Mouse (Mus musculus) liver, embryonic 16.5 days (tissue): ENCODE measurements around the gene Col4a2. TPM values are rescaled to one million over a fixed set of nuclear protein-coding genes. Genes with fewer than 3 reads are reported as not detected.

Source experiments
- ATAC-seq: fragments of 200-750 bp; cut with Nextera tagmentation; 2 replicates; pipeline ENCODE4 v1.8.0; 2017; ENCODE audit warnings: low read depth, mild to moderate bottlenecking, moderate number of reproducible peaks, moderate library complexity
- H3K27ac ChIP-seq: fragments of 300-500 bp; sonication (generic); 2 replicates; pipeline ENCODE4 v1.5.1; 2014; ENCODE audit warnings: mild to moderate bottlenecking, low read length
- H3K27me3 ChIP-seq: fragments of 300-500 bp; sonication (generic); 2 replicates; pipeline ENCODE4 v1.6.1; 2014; ENCODE audit warnings: low read depth, low read length, mixed read lengths; ENCODE audit not compliant: control insufficient read depth, insufficient read depth
- H3K36me3 ChIP-seq: fragments of 300-500 bp; sonication (generic); 2 replicates; pipeline ENCODE4 v1.6.1; 2014; ENCODE audit warnings: mild to moderate bottlenecking; ENCODE audit not compliant: control insufficient read depth, insufficient read depth
- H3K4me1 ChIP-seq: fragments of 300-500 bp; sonication (generic); 2 replicates; pipeline ENCODE4 v1.6.1; 2014; ENCODE audit warnings: low read depth, low read length, mixed read lengths; ENCODE audit not compliant: control insufficient read depth
- H3K4me2 ChIP-seq: fragments of 300-500 bp; sonication (generic); 2 replicates; pipeline ENCODE4 v1.6.1; 2014; ENCODE audit warnings: low read depth, low read length, mixed read lengths
- H3K4me3 ChIP-seq: fragments of 300-500 bp; sonication (generic); 2 replicates; pipeline ENCODE4 v1.5.1; 2014; ENCODE audit warnings: low read depth, mild to moderate bottlenecking, low read length
- H3K9ac ChIP-seq: fragments of 300-500 bp; sonication (generic); 2 replicates; pipeline ENCODE4 v1.6.1; 2014; ENCODE audit warnings: low read depth, low read length
- H3K9me3 ChIP-seq: fragments of 300-500 bp; sonication (generic); replicated peaks from 2 replicates; pipeline ENCODE4 v1.6.1; 2016; ENCODE audit warnings: low read length; ENCODE audit not compliant: control insufficient read depth
- WGBS: fragments of 180-500 bp; shearing (Covaris S2); extraction: QIAGEN DNeasy Blood & Tissue Kit; methylation state at CpG from one replicate; pipeline ENCODE4 v1.1.7; 2014; ENCODE audit not compliant: insufficient replicate concordance; 5-methylcytosine and 5-hydroxymethylcytosine counted together
- polyA plus RNA-seq: library from polyadenylated mRNA; unstranded; fragments of >200 nt; fragmentation: Nextera tagmentation; extraction: Ambion mirVana; gene quantifications from 2 replicates; pipeline ENCODE4 v1.2.1, GENCODE M21; 2015

Col4a2 gene
- polyA plus RNA-seq, 1 experiment from 2014 or later = 9.2 TPM

DNA sequence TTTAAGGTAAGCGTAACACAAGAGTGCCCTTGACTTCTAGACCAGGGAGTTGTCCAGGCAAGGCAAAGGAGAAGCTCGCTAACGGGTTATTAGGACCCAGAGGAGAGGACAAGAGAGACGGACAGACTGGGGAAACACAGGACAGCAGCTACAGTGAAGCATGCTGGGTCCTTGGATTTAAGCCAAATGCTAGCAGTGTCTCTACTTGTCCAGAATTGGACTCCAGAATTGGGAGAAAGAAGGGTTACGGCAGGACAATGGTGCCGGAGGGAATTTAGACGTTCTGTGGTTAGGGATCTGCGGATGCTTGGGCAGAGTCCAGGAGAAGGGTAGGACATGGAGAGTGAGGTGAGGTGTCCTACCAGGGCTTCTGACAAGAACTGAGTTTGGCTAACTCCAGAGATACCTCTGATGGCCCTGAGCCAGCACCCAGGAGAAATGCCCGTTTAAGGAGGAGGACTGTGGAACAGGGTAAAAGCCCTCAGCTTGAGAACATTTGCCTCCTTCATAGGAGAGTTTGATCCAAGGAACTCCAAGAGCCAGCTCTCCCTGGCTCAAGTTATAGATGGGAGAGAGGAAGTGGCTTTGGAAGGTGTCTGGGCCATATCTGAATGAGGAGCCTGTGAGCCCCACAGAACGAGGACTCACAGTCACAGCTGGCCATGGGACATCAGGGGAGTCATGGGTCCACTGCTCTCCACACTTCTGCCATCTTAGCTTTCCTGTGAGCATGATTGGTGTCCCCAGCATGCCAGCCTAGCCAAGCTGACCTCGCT is 76.9 kb downstream of the Col4a2 start:
- ATAC-seq = no peak
- Histone ChIP-seq H3K27me3 (no peaks in the 10 kb centered on the region), H3K4me2 (no peak overlapping the region), H3K9me3 (no peaks in the 10 kb centered on the region), H3K9ac (no peak overlapping the region), H3K4me3 (no peak overlapping the region), H3K27ac (no peak overlapping the region), H3K36me3 (no peaks in the 10 kb centered on the region), H3K4me1 (no peaks in the 10 kb centered on the region)
- 59% methylated on average over 11 of the region's 11 CpGs for WGBS

DNA sequence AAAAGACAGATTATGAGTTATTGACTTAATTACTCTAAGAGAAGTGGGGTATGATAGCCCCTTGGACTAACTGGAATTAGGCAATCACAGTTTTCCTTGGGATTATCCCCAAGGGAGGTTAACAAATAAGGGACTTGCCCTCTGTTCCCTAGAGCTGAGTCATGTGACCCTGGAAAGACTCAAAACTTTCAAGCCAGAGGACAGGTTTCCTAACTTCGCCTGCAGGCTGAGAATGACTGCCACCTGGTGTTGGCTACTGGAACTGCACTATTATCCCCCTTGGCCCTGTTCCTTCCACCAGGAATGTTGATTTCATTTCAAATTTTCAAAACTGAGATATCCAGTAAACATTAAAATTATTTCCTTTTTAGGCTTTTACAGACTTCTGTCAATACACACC is 80.1 kb downstream of the Col4a2 start:
- Histone ChIP-seq H3K9ac (no peak overlapping the region), H3K9me3 (no peaks in the 10 kb centered on the region), H3K36me3 (no peaks in the 10 kb centered on the region), H3K4me2 (no peak overlapping the region), H3K27me3 (no peaks in the 10 kb centered on the region; the same call in 1 of the 2 replicates), H3K4me1 (no peaks in the 10 kb centered on the region), H3K27ac (no peak overlapping the region), H3K4me3 (no peak overlapping the region)
- 4% methylated on average over 1 of the region's 1 CpGs for WGBS
- no peak for ATAC-seq

DNA sequence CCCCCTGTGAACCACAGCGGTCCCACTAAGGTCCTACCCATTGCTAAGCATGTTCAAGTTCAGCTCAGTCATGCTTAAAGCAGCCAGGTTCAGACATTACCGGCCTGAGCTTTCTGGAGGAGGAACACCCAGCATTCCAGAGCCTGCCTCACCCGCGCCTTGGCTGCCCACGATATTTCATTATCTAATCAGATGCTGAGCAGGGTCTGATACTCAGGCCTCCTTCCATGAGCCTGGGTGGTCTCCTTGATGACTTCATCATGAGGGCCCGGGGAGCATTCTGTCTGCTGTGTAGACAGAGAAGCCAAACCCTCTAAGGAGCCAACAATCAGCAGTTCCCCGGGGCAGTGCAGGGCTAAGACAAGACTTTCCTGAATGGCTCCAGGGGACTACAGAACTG is 80.6 kb downstream of the Col4a2 start:
- H3K27me3 ChIP-seq = no peaks in the 10 kb centered on the region; the same call in 1 of the 2 replicates
- ATAC-seq = no peak
- H3K4me3 ChIP-seq = no peak overlapping the region
- no peaks in the 10 kb centered on the region for H3K9me3 ChIP-seq
- WGBS = 26% methylated on average over 7 of the region's 7 CpGs
- H3K4me1 ChIP-seq = no peaks in the 10 kb centered on the region
- no peak overlapping the region for H3K9ac ChIP-seq
- no peak overlapping the region for H3K4me2 ChIP-seq
- no peak overlapping the region for H3K27ac ChIP-seq
- no peaks in the 10 kb centered on the region for H3K36me3 ChIP-seq

DNA sequence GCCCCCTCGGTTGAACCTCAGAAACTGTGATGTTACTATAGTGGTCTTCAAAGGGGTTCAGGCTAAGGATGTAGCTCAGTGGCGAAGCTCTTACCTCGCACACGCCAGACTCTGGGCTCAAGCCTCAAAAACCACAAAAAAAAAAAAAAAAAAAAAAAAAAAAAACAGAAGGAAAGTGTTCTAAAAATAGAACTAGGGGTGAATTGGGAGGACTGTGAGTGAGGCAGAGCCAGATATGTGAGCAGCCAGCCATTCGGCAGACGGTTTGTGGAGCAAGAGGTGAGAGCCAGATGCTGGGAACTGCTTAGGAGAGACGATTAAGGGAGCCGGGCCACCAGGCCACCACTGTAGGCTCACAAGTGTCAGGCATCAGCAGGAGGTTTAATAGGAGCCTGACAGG is 81.0 kb downstream of the Col4a2 start:
- Histone ChIP-seq H3K9ac (no peak overlapping the region), H3K27me3 (no peaks in the 10 kb centered on the region; the same call in 1 of the 2 replicates), H3K4me2 (no peak overlapping the region), H3K36me3 (no peaks in the 10 kb centered on the region), H3K4me1 (no peaks in the 10 kb centered on the region), H3K4me3 (no peak overlapping the region), H3K9me3 (no peaks in the 10 kb centered on the region), H3K27ac (no peak overlapping the region)
- WGBS = 11% methylated on average over 8 of the region's 8 CpGs
- ATAC-seq = no peak

DNA sequence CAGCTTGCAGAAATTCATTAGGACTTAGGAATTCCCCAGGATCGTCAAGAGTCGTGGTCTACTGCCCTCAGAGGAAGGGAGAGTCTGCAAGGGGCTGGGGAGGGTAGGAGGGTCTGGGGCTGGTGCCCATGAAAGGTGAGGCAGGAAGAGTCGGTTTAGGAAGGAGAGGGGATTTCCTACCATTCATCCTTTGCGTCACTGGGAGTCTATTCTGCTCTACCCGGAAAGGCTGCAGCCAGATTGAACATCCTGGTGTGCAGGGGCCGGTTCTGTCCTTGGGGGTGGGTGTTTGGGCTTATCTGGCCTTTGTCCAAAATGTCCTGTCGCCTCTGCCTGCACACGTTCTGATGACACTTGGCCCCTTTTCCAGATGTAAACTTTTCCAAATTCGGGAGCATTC is 82.2 kb downstream of the Col4a2 start:
- peak; percentile 32; the same call in 1 of the 2 replicates for ATAC-seq
- no peaks in the 10 kb centered on the region for H3K36me3 ChIP-seq
- no peaks in the 10 kb centered on the region for H3K4me1 ChIP-seq
- no peak overlapping the region for H3K27ac ChIP-seq
- no peaks in the 10 kb centered on the region for H3K9me3 ChIP-seq
- H3K4me2 ChIP-seq = no peak overlapping the region
- no peaks in the 10 kb centered on the region; the same call in 1 of the 2 replicates for H3K27me3 ChIP-seq
- H3K4me3 ChIP-seq = no peak overlapping the region
- 22% methylated on average over 9 of the region's 9 CpGs for WGBS
- no peak overlapping the region for H3K9ac ChIP-seq

DNA sequence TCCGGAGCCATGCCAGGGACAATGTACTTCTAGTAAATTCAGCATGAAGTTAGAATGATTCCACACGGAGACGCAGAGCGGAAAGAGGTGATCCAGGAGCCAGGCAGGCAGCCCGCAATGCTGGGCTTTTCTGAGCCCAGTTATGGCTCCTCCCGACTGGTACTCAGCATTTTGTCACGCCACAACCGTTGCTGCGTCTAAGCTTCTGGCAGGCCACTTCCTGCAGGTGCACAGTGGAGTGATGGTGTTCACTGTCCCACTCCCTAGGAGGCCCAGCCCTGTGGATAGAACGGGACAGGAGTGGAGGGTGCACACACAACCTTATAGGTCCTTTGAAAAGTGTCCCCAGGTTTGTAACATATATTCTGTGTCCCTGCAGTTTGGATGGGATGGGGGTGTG is 83.0 kb downstream of the Col4a2 start:
- H3K9ac ChIP-seq = no peak overlapping the region
- H3K27me3 ChIP-seq = no peaks in the 10 kb centered on the region; the same call in 1 of the 2 replicates
- no peaks in the 10 kb centered on the region for H3K4me1 ChIP-seq
- H3K36me3 ChIP-seq = no peaks in the 10 kb centered on the region
- no peak overlapping the region for H3K27ac ChIP-seq
- H3K9me3 ChIP-seq = no peaks in the 10 kb centered on the region
- no peak for ATAC-seq
- no peak overlapping the region for H3K4me2 ChIP-seq
- H3K4me3 ChIP-seq = no peak overlapping the region
- WGBS = 43% methylated on average over 10 of the region's 10 CpGs

DNA sequence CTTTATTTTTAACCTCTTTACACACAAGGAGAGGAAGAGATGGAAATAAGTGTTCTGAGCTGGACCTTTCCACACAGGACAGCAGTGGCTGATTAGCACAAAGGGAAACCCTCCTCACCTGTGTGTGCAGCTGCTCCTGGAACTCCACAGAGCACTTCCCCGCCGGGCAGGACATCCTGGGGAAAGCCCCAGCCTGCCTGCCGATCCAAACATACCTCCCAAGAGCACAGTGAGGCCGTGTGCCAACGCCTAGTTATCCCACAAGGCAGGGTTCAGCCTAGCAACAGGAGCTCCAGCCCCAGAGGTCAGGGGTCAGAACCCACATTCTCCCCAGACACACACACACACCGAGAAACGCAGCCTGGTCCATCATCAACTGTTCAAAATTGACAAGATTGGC is 83.5 kb downstream of the Col4a2 start:
- H3K9ac ChIP-seq = no peak overlapping the region

DNA sequence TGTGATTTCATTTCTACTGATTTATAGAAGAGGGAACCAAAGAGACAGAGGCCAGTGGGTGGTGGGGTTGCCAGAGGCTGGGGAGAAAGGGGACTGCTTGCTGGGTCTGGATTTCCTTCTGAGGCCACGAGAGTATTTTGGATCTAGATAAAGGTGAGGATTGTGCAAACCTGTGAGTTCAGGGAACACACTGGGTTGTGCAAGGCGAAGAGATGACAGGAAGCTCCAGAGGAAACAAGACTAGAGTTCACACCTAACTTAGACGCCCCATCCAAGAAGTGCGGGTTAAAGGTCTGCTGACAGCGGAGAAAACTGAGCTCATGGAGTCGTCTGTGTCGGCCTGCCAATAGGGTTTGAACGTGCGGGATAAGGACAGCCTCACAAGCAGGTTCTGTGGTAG is 84.5 kb downstream of the Col4a2 start:
- H3K27ac ChIP-seq = no peak overlapping the region
- H3K27me3 ChIP-seq = no peaks in the 10 kb centered on the region; the same call in 1 of the 2 replicates
- H3K4me2 ChIP-seq = no peak overlapping the region
- no peak overlapping the region for H3K4me3 ChIP-seq
- no peaks in the 10 kb centered on the region for H3K4me1 ChIP-seq
- H3K36me3 ChIP-seq = no peaks in the 10 kb centered on the region
- H3K9me3 ChIP-seq = no peaks in the 10 kb centered on the region
- 51% methylated on average over 9 of the region's 9 CpGs for WGBS
- no peak for ATAC-seq
- H3K9ac ChIP-seq = no peak overlapping the region

More for the DNA sequence above, 83.5 kb downstream of the Col4a2 start:
- H3K4me3 ChIP-seq = no peak overlapping the region
- H3K9me3 ChIP-seq = no peaks in the 10 kb centered on the region
- no peak overlapping the region for H3K4me2 ChIP-seq
- ATAC-seq = no peak
- H3K27me3 ChIP-seq = no peaks in the 10 kb centered on the region; the same call in 1 of the 2 replicates
- H3K4me1 ChIP-seq = no peaks in the 10 kb centered on the region
- H3K36me3 ChIP-seq = no peaks in the 10 kb centered on the region
- WGBS = 37% methylated on average over 7 of the region's 7 CpGs
- no peak overlapping the region for H3K27ac ChIP-seq

DNA sequence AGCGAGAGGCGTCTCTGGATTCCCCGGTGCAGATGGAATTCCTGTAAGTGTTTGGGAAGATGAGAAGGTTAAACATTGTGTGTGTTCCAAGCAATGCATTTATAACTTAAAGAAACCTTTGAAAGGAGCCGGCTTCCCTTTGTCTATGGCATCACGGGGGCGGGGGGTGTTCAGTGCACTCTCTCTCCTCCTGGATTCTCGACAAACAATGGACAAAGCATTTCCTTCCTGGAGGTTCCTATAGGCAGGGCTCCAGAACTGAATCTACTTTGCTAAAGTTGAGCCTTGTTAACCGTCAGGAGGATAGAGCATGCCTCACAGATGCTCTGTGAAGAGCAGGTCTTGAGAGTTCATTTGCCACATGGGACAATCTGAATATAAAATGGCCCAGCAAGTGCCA is 87.1 kb downstream of the Col4a2 start:
- H3K4me1 ChIP-seq = no peaks in the 10 kb centered on the region
- no peaks in the 10 kb centered on the region for H3K36me3 ChIP-seq
- no peak overlapping the region for H3K27ac ChIP-seq
- no peak overlapping the region for H3K4me3 ChIP-seq
- no peaks in the 10 kb centered on the region; the same call in 1 of the 2 replicates for H3K27me3 ChIP-seq
- H3K9me3 ChIP-seq = no peaks in the 10 kb centered on the region
- 50% methylated on average over 8 of the region's 8 CpGs for WGBS
- H3K9ac ChIP-seq = no peak overlapping the region
- ATAC-seq = no peak
- H3K4me2 ChIP-seq = no peak overlapping the region
